Mouse (Mus musculus) spleen, adult 2 months (tissue): ENCODE results near the gene Elfn1.

Experiments used
- CTCF ChIP-seq: fragments of 200-500 bp; IDR thresholded peaks from 2 replicates; pipeline ENCODE4 v1.5.1; 2011; ENCODE audit warnings: mild to moderate bottlenecking, inconsistent platforms; ENCODE audit not compliant: insufficient read depth, insufficient read length, insufficient replicate concordance; ENCODE audit errors: extremely low read depth
- POLR2A ChIP-seq: fragments of 200-500 bp; IDR thresholded peaks from 2 replicates; pipeline ENCODE4 v1.6.1; 2011; ENCODE audit warnings: low read depth, low read length, inconsistent platforms

DNA sequence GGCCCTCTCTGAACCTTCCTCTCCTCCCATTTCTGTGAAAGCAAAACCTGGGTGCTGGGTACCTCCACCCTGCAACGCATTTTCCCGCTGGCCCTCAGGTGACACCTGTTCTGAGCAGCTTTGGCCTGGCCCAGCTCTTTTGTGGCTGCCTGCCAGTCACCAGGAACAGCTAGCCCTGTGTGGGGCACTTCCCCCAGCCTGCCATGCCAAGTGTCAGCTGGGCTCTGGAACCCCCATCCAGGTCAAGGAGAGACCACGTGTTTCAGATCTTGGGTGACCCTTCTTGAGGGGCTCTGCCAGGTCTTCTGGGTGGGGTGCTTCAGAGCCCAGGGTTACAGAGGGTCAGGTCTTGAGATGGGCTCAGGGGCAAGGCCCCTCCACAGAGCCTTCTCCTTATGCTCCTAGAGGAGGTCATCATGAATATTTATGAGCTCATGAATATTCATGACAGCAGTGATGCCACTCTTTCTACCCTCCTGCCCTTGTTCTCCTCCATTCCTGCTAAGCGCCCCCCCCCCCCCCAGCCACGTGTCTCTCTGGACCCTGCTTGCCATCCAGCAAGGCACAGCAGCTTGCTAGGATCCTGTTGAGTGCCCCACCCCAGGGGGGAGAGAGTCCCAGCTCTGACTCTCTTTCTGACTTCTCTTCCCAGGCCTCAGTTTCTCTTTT lies 15.3 kb upstream of the Elfn1 start:
- TF ChIP-seq POLR2A (no peak), CTCF (no peak)
